Mouse (Mus musculus) forebrain, embryonic 14.5 days (tissue): ENCODE data around the gene Tmprss3. TPM values are rescaled to one million over a fixed set of nuclear protein-coding genes. Genes with fewer than 3 reads are reported as not detected.

Experiments used
- ATAC-seq: fragments of 200-750 bp; cut with Nextera tagmentation; 2 replicates; pipeline ENCODE4 v1.8.0; 2017; ENCODE audit warnings: mild to moderate bottlenecking, moderate library complexity
- DNase-seq: peaks from one replicate; pipeline ENCODE4 v3.0.0-alpha.2; 2015; ENCODE audit warnings: low spot score
- H3K27ac ChIP-seq: fragments of 300-500 bp; sonication (generic); 2 replicates; pipeline ENCODE4 v1.5.1; 2014; ENCODE audit warnings: low read depth, mild to moderate bottlenecking, control low read depth, low read length, moderate library complexity
- H3K27me3 ChIP-seq: fragments of 300-500 bp; sonication (generic); replicated peaks from 2 replicates; pipeline ENCODE4 v1.6.1; 2014; ENCODE audit warnings: low read length, control low read depth, mixed read lengths; ENCODE audit not compliant: control insufficient read depth, insufficient read depth
- H3K36me3 ChIP-seq: fragments of 300-500 bp; sonication (generic); 2 replicates; pipeline ENCODE4 v1.6.1; 2014; ENCODE audit warnings: low read length, control low read depth; ENCODE audit not compliant: control insufficient read depth, insufficient read depth
- H3K4me1 ChIP-seq: fragments of 300-500 bp; sonication (generic); 2 replicates; pipeline ENCODE4 v1.6.1; 2014; ENCODE audit warnings: antibody characterized with exemption, low read length, control low read depth; ENCODE audit not compliant: control insufficient read depth, insufficient read depth
- H3K4me2 ChIP-seq: fragments of 300-500 bp; sonication (generic); 2 replicates; pipeline ENCODE4 v1.6.1; 2014; ENCODE audit warnings: mild to moderate bottlenecking, control low read depth, low read length
- H3K4me3 ChIP-seq: fragments of 300-500 bp; sonication (generic); 2 replicates; pipeline ENCODE4 v1.5.1; 2014; ENCODE audit warnings: low read depth, low read length, control low read depth
- H3K9ac ChIP-seq: fragments of 300-500 bp; sonication (generic); 2 replicates; pipeline ENCODE4 v1.6.1; 2014; ENCODE audit warnings: mild to moderate bottlenecking, low read length, control low read depth, moderate library complexity
- H3K9me3 ChIP-seq: fragments of 300-500 bp; sonication (generic); replicated peaks from 2 replicates; pipeline ENCODE4 v1.6.1; 2016; ENCODE audit warnings: low read length, control low read depth, mixed read lengths; ENCODE audit not compliant: control insufficient read depth
- WGBS: fragments of 180-500 bp; shearing (Covaris S2); extraction: QIAGEN DNeasy Blood & Tissue Kit; methylation state at CpG from one replicate; pipeline ENCODE4 v1.1.7; 2014; 5-methylcytosine and 5-hydroxymethylcytosine counted together
- polyA plus RNA-seq: library from polyadenylated mRNA; unstranded; fragments of >200 nt; fragmentation: Nextera tagmentation; extraction: Ambion mirVana; gene quantifications from 2 replicates; pipeline ENCODE4 v1.2.1, GENCODE M21; 2014

Gene Tmprss3
- polyA plus RNA-seq, 1 experiment from 2014 or later, result not detected

DNA sequence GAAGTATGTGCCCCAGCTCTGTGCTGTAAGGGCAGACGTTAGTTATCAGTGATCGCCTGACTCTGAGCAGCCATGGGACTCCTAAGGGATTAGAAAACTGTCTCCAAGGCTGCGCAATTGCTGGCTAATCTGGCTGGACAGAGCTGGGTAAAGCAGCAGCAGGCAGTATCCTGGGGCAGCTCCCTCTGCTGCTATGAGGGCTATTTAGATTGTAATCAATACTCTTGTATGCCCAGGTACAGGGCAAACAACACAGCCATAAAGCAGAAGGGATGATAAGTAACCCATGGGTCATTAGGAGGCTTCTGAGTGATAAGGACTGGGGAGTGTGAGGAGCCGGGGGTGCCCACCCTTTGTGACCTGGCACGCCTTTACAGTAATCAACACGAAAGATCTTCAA, 63.9 kb downstream of the Tmprss3 start:
- H3K9me3 ChIP-seq, result no peaks in the 10 kb centered on the region
- ATAC-seq (no peak), DNase-seq (no peak)
- no peaks in the 10 kb centered on the region for H3K36me3 ChIP-seq
- no peak overlapping the region for H3K4me2 ChIP-seq
- no peaks in the 10 kb centered on the region for H3K4me1 ChIP-seq
- no peak overlapping the region for H3K9ac ChIP-seq
- H3K4me3 ChIP-seq, result no peak overlapping the region
- H3K27me3 ChIP-seq, result no peaks in the 10 kb centered on the region
- no peak overlapping the region for H3K27ac ChIP-seq
- 86% methylated on average over 6 of the region's 6 CpGs for WGBS

DNA sequence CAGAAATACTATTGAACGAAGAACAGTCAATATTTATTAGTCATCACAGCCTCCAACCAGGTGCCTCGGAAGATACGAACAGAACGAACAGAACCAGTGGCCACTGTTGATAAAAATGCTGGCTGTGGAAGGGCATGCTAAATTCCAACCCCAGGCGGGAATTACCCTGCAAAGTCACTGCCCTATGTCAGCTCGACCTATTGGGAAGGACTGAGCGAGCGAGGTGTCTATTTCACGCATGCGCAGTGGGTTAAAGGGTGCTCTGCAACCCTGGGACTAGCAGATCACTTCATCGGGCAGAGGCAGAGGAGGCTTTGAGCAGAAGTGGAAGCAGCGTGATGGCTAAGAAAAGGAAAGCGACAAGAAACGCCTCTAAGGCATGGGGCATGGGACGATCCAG, 65.0 kb downstream of the Tmprss3 start:
- DNase-seq (no peak), ATAC-seq (no peak)
- Histone ChIP-seq H3K27me3 (no peaks in the 10 kb centered on the region), H3K9ac (no peak overlapping the region), H3K9me3 (no peaks in the 10 kb centered on the region), H3K4me1 (no peaks in the 10 kb centered on the region), H3K4me2 (no peak overlapping the region), H3K27ac (no peak overlapping the region), H3K36me3 (no peaks in the 10 kb centered on the region), H3K4me3 (no peak overlapping the region)
- 80% methylated on average over 15 of the region's 15 CpGs for WGBS

GRCm38 (mm10) chr17:31131269-31131821, 67.4 kb downstream of the Tmprss3 start:
- Histone ChIP-seq H3K4me1 (no peaks in the 10 kb centered on the region), H3K4me3 (no peak overlapping the region), H3K9ac (no peak overlapping the region), H3K4me2 (no peak overlapping the region), H3K9me3 (no peaks in the 10 kb centered on the region), H3K27ac (no peak overlapping the region), H3K27me3 (no peaks in the 10 kb centered on the region), H3K36me3 (no peaks in the 10 kb centered on the region)
- 86% methylated on average over 10 of the region's 10 CpGs for WGBS
- DNase-seq (no peak), ATAC-seq (no peak)

DNA sequence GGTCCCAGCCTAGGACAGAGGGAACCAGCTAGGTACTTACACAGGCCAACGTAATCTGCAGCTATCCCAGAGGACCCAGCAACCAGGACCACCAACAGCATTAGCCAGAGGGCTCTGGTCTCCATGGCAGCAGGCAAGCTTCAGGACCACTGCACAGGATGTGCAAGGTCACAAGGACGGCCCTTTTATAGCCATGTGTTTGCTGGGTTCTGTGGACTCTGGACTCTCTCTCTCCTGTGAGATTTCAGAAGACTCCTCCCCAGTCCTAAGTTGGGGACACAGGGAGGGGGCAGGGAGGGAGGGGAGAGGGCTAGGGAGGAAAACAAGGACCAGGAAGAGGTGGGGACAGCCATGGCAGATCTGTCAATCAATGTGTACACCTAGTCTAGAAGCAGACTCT, 69.3 kb downstream of the Tmprss3 start, which contains the start of gene Tff3:
Gene Tff3 (minus strand): TSS at position 195 of the 400 bp plus-strand sequence.
- no peak within 1 kb of the TSS for H3K27ac ChIP-seq
- ATAC-seq (no peak), DNase-seq (no peak)
- H3K9ac ChIP-seq, result no peak within 1 kb of the TSS
- H3K36me3 ChIP-seq, result no peaks in the 10 kb centered on the region
- H3K27me3 ChIP-seq, result no peaks in the 10 kb centered on the region
- H3K4me2 ChIP-seq, result no peak within 1 kb of the TSS
- no peaks in the 10 kb centered on the region for H3K4me1 ChIP-seq
- WGBS, result 28% methylated on average over 2 of the region's 2 CpGs
- no peaks in the 10 kb centered on the region for H3K9me3 ChIP-seq
- no peak within 1 kb of the TSS for H3K4me3 ChIP-seq

Other genes starting within 250 kb of the Tmprss3 start
- 0.04 TPM in 1 of 2 replicates, not detected in the other for gene Umodl1, start 244.3 kb downstream of the Tmprss3 start, polyA plus RNA-seq
- 16.8 and 19.7 TPM in 2 replicates for gene Abcg1, start 141.3 kb downstream of the Tmprss3 start, polyA plus RNA-seq
- 0.51 and 1.6 TPM in 2 replicates for gene Tff3, start 69.3 kb downstream of the Tmprss3 start, polyA plus RNA-seq
- not detected in 2 replicates for gene Tff2, start 54.7 kb downstream of the Tmprss3 start, polyA plus RNA-seq
- gene Tff1, start 33.7 kb downstream of the Tmprss3 start, polyA plus RNA-seq, result not detected in 2 replicates
- gene Ubash3a, start 8.9 kb upstream of the Tmprss3 start, polyA plus RNA-seq, result not detected in 2 replicates
- 2.9 and 3.6 TPM in 2 replicates for gene Rsph1, start 78.4 kb upstream of the Tmprss3 start, polyA plus RNA-seq
- 6.9 and 7.9 TPM in 2 replicates for gene Slc37a1, start 87.8 kb upstream of the Tmprss3 start, polyA plus RNA-seq
- 60.7 and 68.5 TPM in 2 replicates for gene Pde9a, start 187.2 kb upstream of the Tmprss3 start, polyA plus RNA-seq